Mouse (Mus musculus) lung, embryonic 16.5 days (tissue): Measurements from ENCODE around the gene Sf1. TPM values are rescaled to one million over a fixed set of nuclear protein-coding genes. Genes with fewer than 3 reads are reported as not detected.
A peak's percentile ranks its signal among the peaks of the same experiment; 100 is the strongest.

ENCODE experiments used
- ATAC-seq: fragments of 200-750 bp; cut with Nextera tagmentation; 2 replicates; pipeline ENCODE4 v1.8.0; 2017; ENCODE audit warnings: low read depth, mild to moderate bottlenecking, moderate library complexity
- H3K27ac ChIP-seq: fragments of 300-500 bp; sonication (generic); 2 replicates; pipeline ENCODE4 v1.5.1; 2014; ENCODE audit warnings: mild to moderate bottlenecking, control low read depth, low read length
- H3K27me3 ChIP-seq: fragments of 300-500 bp; sonication (generic); 2 replicates; pipeline ENCODE4 v1.6.1; 2014; ENCODE audit warnings: low read depth, low read length, mixed read lengths; ENCODE audit not compliant: control insufficient read depth, insufficient read depth
- H3K36me3 ChIP-seq: fragments of 300-500 bp; sonication (generic); 2 replicates; pipeline ENCODE4 v1.6.1; 2014; ENCODE audit warnings: low read length; ENCODE audit not compliant: control insufficient read depth, insufficient read depth
- H3K4me1 ChIP-seq: fragments of 300-500 bp; sonication (generic); replicated peaks from 2 replicates; pipeline ENCODE4 v1.6.1; 2014; ENCODE audit warnings: low read length, mixed read lengths; ENCODE audit not compliant: control insufficient read depth, insufficient read depth
- H3K4me2 ChIP-seq: fragments of 300-500 bp; sonication (generic); 2 replicates; pipeline ENCODE4 v1.6.1; 2014; ENCODE audit warnings: low read depth, low read length, control low read depth
- H3K4me3 ChIP-seq: fragments of 300-500 bp; sonication (generic); 2 replicates; pipeline ENCODE4 v1.5.1; 2014; ENCODE audit warnings: mild to moderate bottlenecking, low read length, control low read depth
- H3K9ac ChIP-seq: fragments of 300-500 bp; sonication (generic); 2 replicates; pipeline ENCODE4 v1.6.1; 2014; ENCODE audit warnings: low read length, control low read depth
- H3K9me3 ChIP-seq: fragments of 300-500 bp; sonication (generic); 2 replicates; pipeline ENCODE4 v1.6.1; 2016; ENCODE audit warnings: low read length; ENCODE audit not compliant: control insufficient read depth
- WGBS: fragments of 180-500 bp; shearing (Covaris S2); extraction: QIAGEN DNeasy Blood & Tissue Kit; methylation state at CpG from one replicate; pipeline ENCODE4 v1.1.7; 2014; 5-methylcytosine and 5-hydroxymethylcytosine counted together
- microRNA-seq: library from miRNA; unstranded; fragments of <30 nt; microRNA quantifications from one replicate; pipeline ENCODE4, GENCODE M21; 2016
- polyA plus RNA-seq: library from polyadenylated mRNA; unstranded; fragments of >200 nt; fragmentation: Nextera tagmentation; extraction: Ambion mirVana; gene quantifications from 2 replicates; pipeline ENCODE4 v1.2.1, GENCODE M21; 2015

The Sf1 gene
- polyA plus RNA-seq, 1 experiment from 2014 or later: 132 TPM

GRCm38 (mm10) chr19:6426703-6427500, 63.4 kb downstream of the Sf1 start:
- H3K9me3 ChIP-seq: no peaks in the 10 kb centered on the region
- peaks cover 56% of the 10 kb centered on the region for H3K27me3 ChIP-seq
- H3K4me1 ChIP-seq: peaks cover 13% of the 10 kb centered on the region
- WGBS: 22% methylated on average over 13 of the region's 13 CpGs
- no peak overlapping the region for H3K9ac ChIP-seq
- H3K27ac ChIP-seq: no peak overlapping the region
- no peak overlapping the region for H3K4me2 ChIP-seq
- ATAC-seq: 0 out of 2 replicates have a peak, but pooled peaks have one; percentile 26
- H3K36me3 ChIP-seq: no peaks in the 10 kb centered on the region
- no peak overlapping the region for H3K4me3 ChIP-seq

Small RNAs within 50 kb of the gene (microRNA-seq; reads per million reads assigned to microRNA genes)
- gene Mir6989: not detected

Other genes with a start within 250 kb of the Sf1 start
- 32.5 and 36.4 TPM in 2 replicates for gene Sac3d1, start 245.0 kb upstream of the Sf1 start, polyA plus RNA-seq
- gene Snx15, start 235.4 kb upstream of the Sf1 start, polyA plus RNA-seq: 33.4 and 35.1 TPM in 2 replicates
- 0.31 and 0.96 TPM in 2 replicates for gene Batf2, start 222.7 kb upstream of the Sf1 start, polyA plus RNA-seq
- 95.2 and 95.7 TPM in 2 replicates for gene Arl2, start 222.1 kb upstream of the Sf1 start, polyA plus RNA-seq
- not detected in 2 replicates for gene Majin, start 179.3 kb upstream of the Sf1 start, polyA plus RNA-seq
- 0.63 and 0.88 TPM in 2 replicates for gene Gpha2, start 137.3 kb upstream of the Sf1 start, polyA plus RNA-seq
- 17.8 and 20.2 TPM in 2 replicates for gene Ppp2r5b, start 127.8 kb upstream of the Sf1 start, polyA plus RNA-seq
- gene Atg2a, start 122.0 kb upstream of the Sf1 start, polyA plus RNA-seq: 10.3 and 12.6 TPM in 2 replicates
- gene Ehd1, start 87.0 kb upstream of the Sf1 start, polyA plus RNA-seq: 77.9 and 81.6 TPM in 2 replicates
- 1.1 and 1.7 TPM in 2 replicates for gene Cdc42bpg, start 57.2 kb upstream of the Sf1 start, polyA plus RNA-seq
- 70.9 and 76.9 TPM in 2 replicates for gene Men1, start 28.7 kb upstream of the Sf1 start, polyA plus RNA-seq
- 24.8 and 27.6 TPM in 2 replicates for gene Map4k2, start 22.6 kb upstream of the Sf1 start, polyA plus RNA-seq
- gene Pygm, start 20.7 kb downstream of the Sf1 start, polyA plus RNA-seq: 28.6 and 36.1 TPM in 2 replicates
- 93.7 and 111 TPM in 2 replicates for gene Rasgrp2, start 35.6 kb downstream of the Sf1 start, polyA plus RNA-seq
- gene Nrxn2, start 55.0 kb downstream of the Sf1 start, polyA plus RNA-seq: 0.88 and 1.0 TPM in 2 replicates
- not detected in 2 replicates for gene Slc22a12, start 179.3 kb downstream of the Sf1 start, polyA plus RNA-seq